Mouse (Mus musculus): ENCODE data around the gene Dpm2.
A peak's percentile ranks its signal among the peaks of the same experiment; 100 is the strongest.

The Dpm2 gene

GRCm38 (mm10) chr2:32585149-32585714, 14.6 kb downstream of the Dpm2 start:
- DNase-seq (ENCODE audit: low spot score) = no peak

GRCm38 (mm10) chr2:32586871-32587351, 16.3 kb downstream of the Dpm2 start, which contains the start of gene St6galnac4:
St6galnac4 (plus strand) TSS chr2:32587095.
- DNase-seq (ENCODE audit: low spot score) = peak; percentile 96

- peak; percentile 29 for DNase-seq (ENCODE audit: low spot score)
Measured at GRCm38 (mm10) chr2:32587731-32588321, 17.2 kb downstream of the Dpm2 start.

GRCm38 (mm10) chr2:32589213-32589795, 18.6 kb downstream of the Dpm2 start:
- no peak for DNase-seq (ENCODE audit: low spot score)

DNA sequence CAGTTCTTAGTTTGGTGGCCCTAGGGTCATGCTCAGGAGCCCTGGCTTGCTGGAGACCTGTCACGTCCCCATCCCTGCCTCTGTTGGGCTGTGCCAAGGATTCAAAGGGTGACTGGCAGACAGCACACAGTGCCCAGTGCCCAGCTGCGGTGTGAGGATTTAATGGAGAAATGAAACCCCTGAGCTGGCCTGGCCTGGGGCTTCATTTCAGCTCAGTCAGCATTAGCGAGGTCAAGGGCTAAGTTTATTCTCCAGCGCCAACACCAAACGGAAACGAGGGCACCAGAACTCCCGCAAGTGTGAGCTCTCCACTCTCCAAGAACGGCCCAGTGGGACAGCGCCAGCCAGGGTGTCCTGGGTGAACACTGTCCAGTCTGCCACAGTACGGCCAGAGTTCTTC, 19.6 kb downstream of the Dpm2 start:
- DNase-seq (ENCODE audit: low spot score) = no peak

DNA sequence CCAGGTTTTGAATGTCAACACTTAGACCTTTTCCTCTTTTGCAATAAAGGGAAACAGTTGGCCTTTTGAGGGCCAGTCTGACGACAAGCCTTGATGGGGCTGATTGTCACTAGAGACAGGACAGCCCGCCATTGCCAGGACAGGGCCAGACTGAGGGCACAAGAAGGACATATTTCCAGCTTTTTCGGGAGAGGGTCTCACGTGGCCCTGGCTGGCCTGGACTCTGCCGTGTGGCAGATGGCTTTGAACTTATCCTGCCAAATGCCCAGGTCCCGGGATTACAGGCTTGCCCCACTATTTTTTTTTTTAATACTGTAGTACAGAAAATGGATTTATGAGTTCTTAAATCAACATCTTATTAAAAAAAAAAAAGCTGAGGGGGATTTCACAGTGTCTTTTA, 20.6 kb downstream of the Dpm2 start:
- DNase-seq (ENCODE audit: low spot score) = no peak

GRCm38 (mm10) chr2:32596725-32597124, 26.1 kb downstream of the Dpm2 start:
- no peak for DNase-seq (ENCODE audit: low spot score)

DNA sequence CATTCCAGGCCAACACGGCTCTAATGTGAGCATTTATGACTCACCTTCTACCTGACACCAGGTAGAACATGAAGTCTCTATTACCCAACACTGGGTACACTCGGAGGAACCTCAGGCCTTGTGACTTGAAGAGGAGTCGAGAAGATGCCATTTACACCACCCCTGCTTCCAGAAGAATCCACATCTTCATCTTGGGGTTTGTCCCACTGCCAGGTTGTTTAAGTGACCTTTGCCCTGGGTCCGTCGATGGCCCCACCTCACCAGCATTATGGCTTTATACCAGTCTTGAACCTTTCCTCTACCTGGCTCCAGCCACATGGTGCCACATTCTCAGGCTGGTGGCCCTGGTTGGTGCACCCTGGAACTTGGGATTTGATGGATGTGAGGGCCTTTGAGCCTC, 26.6 kb downstream of the Dpm2 start:
- DNase-seq (ENCODE audit: low spot score) = no peak

DNA sequence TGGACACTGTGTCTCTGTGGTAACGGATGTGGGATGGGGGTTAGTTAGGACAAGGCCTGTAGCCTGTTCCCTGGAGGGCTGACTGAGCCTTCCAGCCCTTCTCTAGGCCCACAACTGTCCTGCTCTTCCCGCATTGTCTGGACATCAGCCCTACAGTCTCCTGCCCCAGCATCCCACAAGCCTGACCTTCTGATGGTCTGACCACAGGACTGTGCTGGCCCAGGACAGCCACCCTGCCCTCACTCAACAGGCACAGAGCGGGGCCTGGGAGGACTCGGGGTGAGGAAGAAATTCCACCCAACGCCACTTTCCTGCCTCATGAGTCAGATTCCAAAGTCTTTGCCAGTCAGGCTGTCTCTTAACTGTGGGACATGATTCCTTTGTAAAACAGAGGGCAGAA, 27.0 kb downstream of the Dpm2 start:
- no peak for DNase-seq (ENCODE audit: low spot score)

- no peak for DNase-seq (ENCODE audit: low spot score)
Measured at GRCm38 (mm10) chr2:32598506-32598905, 27.8 kb downstream of the Dpm2 start.

- no peak for DNase-seq (ENCODE audit: low spot score)
Measured at GRCm38 (mm10) chr2:32599409-32599808, 28.8 kb downstream of the Dpm2 start, which contains the start of gene St6galnac6. St6galnac6 (plus strand) TSS chr2:32599709.

DNA sequence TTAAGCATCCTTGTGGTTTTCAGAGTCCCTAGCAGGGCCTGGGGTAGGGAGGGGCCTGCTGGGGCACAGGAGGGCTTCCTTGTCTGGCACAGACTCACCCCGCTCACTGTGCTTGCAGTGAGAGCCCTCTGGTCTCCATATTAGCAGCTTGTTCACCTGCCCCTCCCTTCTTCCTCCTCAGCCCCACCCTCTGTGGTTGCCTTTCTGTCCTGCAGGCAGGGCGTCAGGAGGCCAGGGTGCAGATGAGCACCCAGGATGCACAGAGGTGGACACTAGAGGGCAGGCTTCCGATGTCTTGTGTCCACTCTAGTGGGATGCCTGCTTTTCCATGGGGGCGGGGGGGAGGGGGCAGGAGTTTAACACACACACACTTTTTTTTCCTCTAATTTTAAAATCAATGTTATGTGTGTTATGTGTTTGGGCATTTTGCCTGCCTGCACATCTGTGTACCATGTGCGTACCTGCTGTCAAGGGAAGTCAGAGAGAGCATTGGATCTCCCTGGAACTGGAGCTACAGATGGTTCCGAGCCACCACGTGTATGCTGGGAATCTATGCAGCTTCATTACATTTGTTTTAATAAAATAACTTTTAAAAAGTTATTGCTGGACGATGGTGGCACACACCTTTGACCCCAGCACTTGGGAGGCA, 30.9 kb downstream of the Dpm2 start:
- DNase-seq (ENCODE audit: low spot score) = peak; percentile 72

GRCm38 (mm10) chr2:32602600-32603054, 32.0 kb downstream of the Dpm2 start:
- DNase-seq (ENCODE audit: low spot score) = peak; percentile 92

DNA sequence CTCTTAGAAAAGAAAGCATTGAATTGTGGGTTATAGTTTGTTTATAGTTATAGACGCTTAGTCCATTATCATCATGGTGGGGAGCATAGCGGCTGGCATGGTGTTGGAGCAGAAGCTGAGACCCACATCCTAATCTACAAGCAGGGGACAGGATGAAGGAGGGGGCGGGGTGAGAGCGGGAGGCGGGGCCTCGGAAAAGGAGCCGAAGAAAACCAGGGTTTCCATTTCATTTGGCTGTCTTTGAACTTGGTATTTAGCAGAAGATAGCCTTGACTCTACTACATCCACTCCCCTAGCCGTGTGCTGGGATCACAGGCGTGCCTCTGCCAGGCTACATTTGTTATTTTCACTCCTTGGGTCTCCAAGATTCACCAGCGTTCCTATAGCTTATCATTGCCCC, 34.0 kb downstream of the Dpm2 start:
- no peak for DNase-seq (ENCODE audit: low spot score)

GRCm38 (mm10) chr2:32606161-32607142, 35.8 kb downstream of the Dpm2 start:
- peak; percentile 91 for DNase-seq (ENCODE audit: low spot score)

DNA sequence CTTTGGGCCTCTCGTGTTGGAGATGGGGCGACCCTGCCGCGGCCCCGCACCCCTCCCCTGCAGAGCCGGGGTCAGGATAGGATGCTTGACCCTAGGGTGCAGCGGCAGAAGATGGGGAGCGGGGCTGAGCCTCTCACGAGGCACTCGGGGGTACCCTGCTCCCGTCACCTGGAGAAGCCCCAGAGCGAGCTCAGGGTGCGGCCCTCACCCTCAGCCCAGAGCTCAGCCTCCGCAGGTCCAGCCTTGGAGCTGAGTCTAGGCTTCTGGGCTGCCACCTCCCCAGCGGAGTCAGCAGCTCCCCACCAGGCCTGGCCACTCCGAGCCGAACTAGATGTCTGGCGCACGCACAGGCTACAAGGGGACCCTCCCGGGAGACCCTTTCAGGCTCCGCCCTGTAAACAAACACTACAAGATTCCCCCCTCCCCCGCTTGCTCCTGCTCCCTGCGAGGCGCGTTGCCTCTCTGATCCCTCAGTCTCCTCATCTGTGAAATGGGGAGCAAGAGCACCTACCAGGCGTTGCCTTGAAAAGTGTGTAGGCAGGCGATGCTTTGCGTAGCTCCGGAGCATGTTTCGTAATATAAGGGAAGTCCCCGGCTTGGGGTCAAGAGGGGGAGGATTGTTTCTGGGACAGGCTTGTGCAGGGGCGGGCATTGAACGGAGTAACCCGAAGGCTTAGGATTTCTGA, 36.7 kb downstream of the Dpm2 start:
- DNase-seq (ENCODE audit: low spot score) = peak; percentile 75

DNA sequence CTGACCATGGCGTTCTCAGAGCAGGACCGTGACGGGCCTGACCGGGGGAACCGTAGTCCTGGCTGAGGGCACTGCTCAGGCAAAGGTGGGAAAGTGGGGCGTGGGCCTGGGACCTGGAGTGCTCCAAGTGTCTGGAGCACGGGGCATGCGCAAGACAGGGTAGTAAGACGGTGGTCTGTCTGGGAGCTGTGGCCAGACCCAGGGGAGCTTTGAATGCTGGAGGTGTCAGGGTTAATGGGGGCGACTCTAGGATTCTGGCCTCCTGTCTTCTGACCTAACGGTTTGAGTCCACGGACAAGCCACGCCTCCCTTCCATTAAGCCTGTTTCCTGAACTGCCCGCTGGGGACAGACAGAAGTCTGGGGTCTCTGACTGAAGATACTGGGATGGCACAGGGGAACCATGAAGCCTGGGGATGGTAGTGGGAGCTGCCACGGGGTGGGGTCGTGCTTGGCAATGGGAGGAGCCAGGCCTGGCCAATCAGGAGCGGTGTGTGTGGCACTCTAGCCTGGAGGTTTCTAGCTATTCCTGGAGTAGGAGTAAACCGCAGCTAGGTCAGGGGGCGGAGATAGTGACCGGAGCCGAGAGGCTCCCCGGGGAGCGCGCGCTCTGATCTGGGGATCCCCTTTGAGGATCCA, 37.6 kb downstream of the Dpm2 start:
- DNase-seq (ENCODE audit: low spot score) = peak; percentile 84

- no peak for DNase-seq (ENCODE audit: low spot score)
Measured at GRCm38 (mm10) chr2:32608778-32609435, 38.2 kb downstream of the Dpm2 start.

DNA sequence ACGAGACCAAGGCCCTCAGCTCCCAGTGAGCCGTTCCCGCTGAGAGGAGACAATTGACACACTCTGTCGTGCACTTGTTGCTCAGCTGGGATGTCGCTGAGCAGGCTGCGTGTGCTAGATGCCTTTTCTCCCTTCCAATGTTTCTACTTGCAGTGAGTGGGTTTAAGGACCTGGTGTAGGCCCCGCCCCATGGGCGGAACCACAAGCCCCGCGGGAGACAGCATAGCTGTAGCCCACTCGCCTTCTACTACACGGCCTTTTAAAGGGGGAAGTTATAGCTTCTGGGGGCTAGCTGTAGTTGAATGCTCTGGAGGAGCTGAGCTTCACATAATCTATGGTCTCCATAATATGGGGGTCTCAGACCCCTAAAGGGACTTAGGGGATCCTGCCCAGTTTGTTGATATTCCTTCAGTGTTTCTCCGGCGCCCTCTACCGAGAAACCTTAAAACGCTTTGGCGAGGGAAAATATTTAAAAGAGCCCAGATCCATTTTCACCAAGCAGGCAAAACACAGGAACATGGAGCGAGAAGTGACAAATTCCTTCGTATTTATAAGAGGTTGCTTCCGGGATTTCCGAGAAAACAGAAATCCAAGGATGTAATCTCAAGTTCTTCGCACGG, 40.1 kb downstream of the Dpm2 start:
- DNase-seq (ENCODE audit: low spot score) = peak; percentile 74

DNA sequence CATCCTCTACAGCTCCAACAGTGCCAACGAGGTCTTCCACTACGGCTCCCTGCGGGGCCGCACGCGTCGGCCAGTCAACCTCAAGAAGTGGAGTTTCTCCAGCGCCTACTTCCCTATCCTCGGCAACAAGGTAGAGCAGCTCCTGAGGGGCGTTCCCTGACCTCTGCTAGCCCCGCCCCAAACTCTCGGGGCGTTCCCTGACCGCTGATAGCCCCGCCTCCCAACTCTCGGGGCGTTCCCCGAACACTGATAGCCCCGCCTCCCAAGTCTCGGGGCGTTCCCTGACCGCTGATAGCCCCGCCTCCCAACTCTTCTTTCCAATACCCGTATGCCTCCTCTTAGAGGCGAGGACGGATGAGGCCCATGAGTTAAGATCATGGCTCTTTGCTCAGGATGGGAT, 41.6 kb downstream of the Dpm2 start:
- no peak for DNase-seq (ENCODE audit: low spot score)

Measured in embryo, embryonic 10.5 days (tissue).